Mouse (Mus musculus): ENCODE data around the gene Fibp.

DNA sequence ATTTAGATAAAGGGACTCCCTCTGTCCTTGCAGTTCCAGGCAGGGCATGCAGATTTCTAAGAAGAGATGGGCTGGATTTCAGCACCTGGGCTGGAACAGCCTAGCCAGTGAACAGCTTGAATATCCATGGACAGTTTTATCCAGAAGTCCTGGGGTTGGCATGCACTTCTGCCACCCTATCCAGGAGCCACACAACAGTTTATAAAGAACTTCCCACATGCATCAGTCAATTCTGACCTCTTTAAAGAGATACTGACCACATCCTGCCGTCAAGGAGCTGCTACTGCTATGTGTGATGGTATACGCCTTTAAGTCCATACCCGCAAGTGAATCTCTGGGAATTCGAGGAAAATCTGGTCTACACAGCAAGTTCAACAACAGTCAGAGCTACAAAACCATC lies 31.2 kb upstream of the Fibp start:
- TF ChIP-seq GATA1 (IDR thresholded peaks at IDR 0.05; ENCODE audit: borderline replicate concordance, low read length) (no peak), FLI1 (IDR thresholded peaks at IDR 0.05; ENCODE audit: low read length) (no peak)

Data from megakaryocyte, embryonic 14.5 days (primary cell).